Mouse (Mus musculus) 3T3-L1 (cell line): ENCODE data around the gene Mrpl4.
A peak's percentile ranks its signal among the peaks of the same experiment; 100 is the strongest.
"Not testable (repeated sequence)": the region's sequence is repeated elsewhere in the genome, so short reads cannot be mapped to it uniquely, and the experiment has no call there.

Experiments used
- DNase-seq: peaks from one replicate; pipeline ENCODE4 v3.0.0-alpha.2; 2015; ENCODE audit warnings: low read depth, low spot score

Mrpl4 gene

GRCm38 (mm10) chr9:21039779-21040178 lies 37.2 kb downstream of the Mrpl4 start:
- no peak for DNase-seq

- DNase-seq, result peak; percentile 34
Measured at GRCm38 (mm10) chr9:21041308-21041707, 38.8 kb downstream of the Mrpl4 start.

GRCm38 (mm10) chr9:21043563-21043962 lies 41.0 kb downstream of the Mrpl4 start:
- DNase-seq, result no peak

- not testable (repeated sequence) for DNase-seq
Measured at GRCm38 (mm10) chr9:21044785-21045184, 42.2 kb downstream of the Mrpl4 start.

GRCm38 (mm10) chr9:21045235-21045634 lies 42.7 kb downstream of the Mrpl4 start:
- DNase-seq, result no peak

GRCm38 (mm10) chr9:21051578-21051977 lies 49.0 kb downstream of the Mrpl4 start:
- no peak for DNase-seq
